Mouse (Mus musculus): ENCODE data around the gene Ripk1. TPM values are rescaled to one million over a fixed set of nuclear protein-coding genes. Genes with fewer than 3 reads are reported as not detected.

The Ripk1 gene
- total and polyA plus RNA-seq, 3 experiments = 2.0 to 7.4 (median 7.0) TPM

DNA sequence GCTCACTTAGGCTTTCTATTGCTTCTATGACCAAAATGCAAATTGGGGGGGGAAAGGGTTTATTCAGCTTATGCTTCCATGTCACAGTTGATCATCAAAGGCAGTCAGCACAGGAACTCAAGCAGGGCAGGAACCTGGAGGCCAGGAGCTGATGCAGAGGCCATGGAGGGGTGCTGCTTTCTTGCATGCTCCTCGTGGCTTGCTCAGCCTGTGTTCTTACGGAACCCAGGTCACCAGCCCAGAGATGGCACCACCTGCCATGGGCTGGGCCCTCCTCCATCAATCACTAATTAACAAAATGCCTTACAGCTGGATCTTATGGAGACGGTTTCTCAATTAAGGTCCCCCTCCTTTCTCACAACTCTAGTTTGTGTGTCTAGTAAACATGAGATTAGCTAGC is 37.9 kb downstream of the Ripk1 start:
- no peak for TF ChIP-seq CTCF (IDR thresholded peaks at IDR 0.05)
- no peak for TF ChIP-seq EP300 (IDR thresholded peaks at IDR 0.05; ENCODE audit: insufficient read depth, low read depth, low read length)
- no peak for TF ChIP-seq POLR2A (IDR thresholded peaks at IDR 0.05; ENCODE audit: insufficient read depth, low read depth, low read length)
- no peak for DNase-seq
- Histone ChIP-seq H3K36me3 (ENCODE audit: control insufficient read depth, insufficient read depth, low read length) (no peaks in the 10 kb centered on the region), H3K27me3 (ENCODE audit: control insufficient read depth, insufficient read depth, low read length) (no peaks in the 10 kb centered on the region), H3K27ac (no peak overlapping the region), H3K4me1 (ENCODE audit: control insufficient read depth, insufficient read depth, low read length) (peaks cover 5% of the 10 kb centered on the region), H3K4me3 (no peak overlapping the region), H3K79me2 (replicated peaks; ENCODE audit: control insufficient read depth, insufficient read depth, low read length) (no peaks in the 10 kb centered on the region; the same call in 1 of the 2 replicates), H3K9ac (ENCODE audit: low read depth, low read length) (no peak overlapping the region)
- 92% methylated on average over 3 of the region's 3 CpGs for WGBS
- intact Hi-C loops (cut with DNase I) = loop anchor here (10.0 kb wide), 1 partner anchor 595 kb away; no protein-coding TSS in a partner anchor

DNA sequence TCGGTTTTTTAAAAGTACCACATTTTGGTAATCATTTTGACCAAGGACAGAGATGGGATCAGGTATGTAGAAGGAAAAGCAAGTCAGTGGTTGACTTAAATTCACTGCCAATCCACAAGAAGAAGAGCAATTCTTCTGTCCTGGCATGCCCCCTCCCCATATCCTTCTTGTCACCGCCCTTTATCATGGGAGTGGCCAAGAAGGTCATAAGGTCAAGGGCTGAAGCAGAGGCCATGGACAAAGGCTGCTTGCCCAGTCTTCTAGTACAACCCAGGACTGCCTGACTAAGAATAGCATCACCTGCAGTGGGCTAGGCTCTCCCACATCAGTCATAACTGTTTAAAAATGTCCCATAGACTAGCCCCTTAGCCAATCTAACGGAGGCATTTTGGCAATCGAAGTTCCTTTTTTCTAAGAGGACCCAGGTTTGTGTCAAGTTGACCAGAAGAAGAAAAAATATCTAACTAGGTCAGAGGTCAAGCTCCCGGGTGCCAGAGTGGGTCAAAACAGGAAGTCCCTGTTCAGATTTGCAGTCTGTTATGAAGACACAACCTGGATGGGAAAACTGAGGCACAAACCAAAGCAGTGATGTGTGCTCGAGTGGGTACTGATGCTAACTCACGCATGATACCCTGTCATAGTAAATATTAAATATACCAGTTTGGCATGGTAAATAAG is 41.7 kb downstream of the Ripk1 start:
- H3K27ac ChIP-seq = no peak overlapping the region
- no peaks in the 10 kb centered on the region for H3K4me1 ChIP-seq (ENCODE audit: control insufficient read depth, insufficient read depth, low read length)
- no peak overlapping the region for H3K4me3 ChIP-seq
- intact Hi-C loops (cut with DNase I) = loop anchor here (10.0 kb wide), 1 partner anchor 591 kb away; no protein-coding TSS in a partner anchor
- 57% methylated on average over 7 of the region's 7 CpGs for WGBS
- DNase-seq = no peak
- no peaks in the 10 kb centered on the region for H3K79me2 ChIP-seq (replicated peaks; ENCODE audit: control insufficient read depth, insufficient read depth, low read length)
- no peaks in the 10 kb centered on the region for H3K27me3 ChIP-seq (ENCODE audit: control insufficient read depth, insufficient read depth, low read length)
- no peak overlapping the region for H3K9ac ChIP-seq (ENCODE audit: low read depth, low read length)
- TF ChIP-seq CTCF (IDR thresholded peaks at IDR 0.05) = no peak
- no peaks in the 10 kb centered on the region for H3K36me3 ChIP-seq (ENCODE audit: control insufficient read depth, insufficient read depth, low read length)

GRCm38 (mm10) chr13:34045511-34046249 is 43.5 kb downstream of the Ripk1 start:
- intact Hi-C loops (cut with DNase I) = loop anchor here (1.0 to 10.0 kb wide), 3 partner anchors 32 to 589 kb away; no protein-coding TSS in a partner anchor
- no peaks in the 10 kb centered on the region for H3K36me3 ChIP-seq (ENCODE audit: control insufficient read depth, insufficient read depth, low read length)
- no peaks in the 10 kb centered on the region for H3K4me1 ChIP-seq (ENCODE audit: control insufficient read depth, insufficient read depth, low read length)
- H3K4me3 ChIP-seq = no peak overlapping the region
- H3K79me2 ChIP-seq (replicated peaks; ENCODE audit: control insufficient read depth, insufficient read depth, low read length) = no peaks in the 10 kb centered on the region
- no peak overlapping the region for H3K9ac ChIP-seq (ENCODE audit: low read depth, low read length)
- no peaks in the 10 kb centered on the region for H3K27me3 ChIP-seq (ENCODE audit: control insufficient read depth, insufficient read depth, low read length)
- no peak for DNase-seq
- no peak overlapping the region for H3K27ac ChIP-seq
- no peak for TF ChIP-seq EP300 (IDR thresholded peaks at IDR 0.05; ENCODE audit: insufficient read depth, low read depth, low read length)
- TF ChIP-seq POLR2A (IDR thresholded peaks at IDR 0.05; ENCODE audit: insufficient read depth, low read depth, low read length) = no peak
- TF ChIP-seq CTCF (IDR thresholded peaks at IDR 0.05) = no peak
- 70% methylated on average over 5 of the region's 5 CpGs for WGBS

DNA sequence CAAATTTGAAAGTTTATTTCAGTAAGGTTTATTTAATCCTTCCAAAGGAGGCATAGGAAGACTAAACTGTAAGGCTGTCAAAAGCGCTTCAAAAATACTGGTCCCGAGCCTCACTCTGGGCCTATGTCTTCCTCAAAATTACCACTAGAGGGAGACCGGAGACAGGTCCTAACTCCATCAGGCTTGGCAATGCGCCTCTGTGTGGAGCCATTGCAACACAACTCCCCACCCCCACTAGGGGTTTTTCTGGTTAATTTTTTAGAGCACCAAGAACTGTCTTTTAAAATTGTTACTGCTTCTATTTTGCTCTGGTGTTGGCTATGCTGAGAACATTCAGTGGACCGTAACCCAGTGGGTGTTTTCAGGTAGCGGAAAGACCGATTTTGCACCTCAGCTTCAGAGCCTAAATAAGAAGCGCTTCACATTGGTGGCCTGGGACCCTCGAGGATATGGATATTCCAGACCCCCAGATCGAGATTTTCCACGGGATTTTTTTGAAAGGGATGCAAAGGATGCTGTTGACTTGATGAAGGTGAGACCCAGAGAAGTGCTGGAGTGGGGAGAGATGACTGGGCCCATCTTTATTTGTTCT is 44.4 kb downstream of the Ripk1 start:
- Histone ChIP-seq H3K4me1 (ENCODE audit: control insufficient read depth, insufficient read depth, low read length) (no peaks in the 10 kb centered on the region), H3K4me3 (no peak overlapping the region), H3K27ac (no peak overlapping the region), H3K79me2 (replicated peaks; ENCODE audit: control insufficient read depth, insufficient read depth, low read length) (no peaks in the 10 kb centered on the region), H3K9ac (ENCODE audit: low read depth, low read length) (no peak overlapping the region), H3K36me3 (ENCODE audit: control insufficient read depth, insufficient read depth, low read length) (no peaks in the 10 kb centered on the region), H3K27me3 (ENCODE audit: control insufficient read depth, insufficient read depth, low read length) (no peaks in the 10 kb centered on the region)
- peak; percentile 73 to 77 for DNase-seq
- intact Hi-C loops (cut with DNase I) = loop anchor here (1.0 to 10.0 kb wide), 3 partner anchors 31 to 588 kb away; no protein-coding TSS in a partner anchor
- TF ChIP-seq EP300 (IDR thresholded peaks at IDR 0.05; ENCODE audit: insufficient read depth, low read depth, low read length) = peak; percentile 93
- TF ChIP-seq POLR2A (IDR thresholded peaks at IDR 0.05; ENCODE audit: insufficient read depth, low read depth, low read length) = no peak
- TF ChIP-seq CTCF (IDR thresholded peaks at IDR 0.05) = peak; percentile 98
- WGBS = 42% methylated on average over 11 of the region's 11 CpGs

GRCm38 (mm10) chr13:34047526-34047925 is 45.4 kb downstream of the Ripk1 start:
- intact Hi-C loops (cut with DNase I) = loop anchor here (10.0 kb wide), 1 partner anchor 587 kb away; no protein-coding TSS in a partner anchor
- no peak for DNase-seq
- WGBS = 92% methylated on average over 3 of the region's 3 CpGs
- H3K27ac ChIP-seq = no peak overlapping the region
- no peaks in the 10 kb centered on the region for H3K27me3 ChIP-seq (ENCODE audit: control insufficient read depth, insufficient read depth, low read length)
- H3K4me1 ChIP-seq (ENCODE audit: control insufficient read depth, insufficient read depth, low read length) = no peaks in the 10 kb centered on the region
- TF ChIP-seq EP300 (IDR thresholded peaks at IDR 0.05; ENCODE audit: insufficient read depth, low read depth, low read length) = no peak
- TF ChIP-seq CTCF (IDR thresholded peaks at IDR 0.05) = no peak
- no peak for TF ChIP-seq POLR2A (IDR thresholded peaks at IDR 0.05; ENCODE audit: insufficient read depth, low read depth, low read length)
- no peaks in the 10 kb centered on the region for H3K36me3 ChIP-seq (ENCODE audit: control insufficient read depth, insufficient read depth, low read length)
- no peak overlapping the region for H3K9ac ChIP-seq (ENCODE audit: low read depth, low read length)
- no peak overlapping the region for H3K4me3 ChIP-seq
- H3K79me2 ChIP-seq (replicated peaks; ENCODE audit: control insufficient read depth, insufficient read depth, low read length) = no peaks in the 10 kb centered on the region

Measured in heart, adult 2 months (tissue).